Mouse (Mus musculus): Measurements from ENCODE around the gene Mnat1. TPM values are rescaled to one million over a fixed set of nuclear protein-coding genes. Genes with fewer than 3 reads are reported as not detected.
A peak's percentile ranks its signal among the peaks of the same experiment; 100 is the strongest.
"Not testable (repeated sequence)": the region's sequence is repeated elsewhere in the genome, so short reads cannot be mapped to it uniquely, and the experiment has no call there.

Mnat1 gene
- polyA plus RNA-seq (2015; fragmentation: Nextera tagmentation; extraction: Ambion mirVana) = 24.2 and 26.7 TPM in 2 replicates

DNA sequence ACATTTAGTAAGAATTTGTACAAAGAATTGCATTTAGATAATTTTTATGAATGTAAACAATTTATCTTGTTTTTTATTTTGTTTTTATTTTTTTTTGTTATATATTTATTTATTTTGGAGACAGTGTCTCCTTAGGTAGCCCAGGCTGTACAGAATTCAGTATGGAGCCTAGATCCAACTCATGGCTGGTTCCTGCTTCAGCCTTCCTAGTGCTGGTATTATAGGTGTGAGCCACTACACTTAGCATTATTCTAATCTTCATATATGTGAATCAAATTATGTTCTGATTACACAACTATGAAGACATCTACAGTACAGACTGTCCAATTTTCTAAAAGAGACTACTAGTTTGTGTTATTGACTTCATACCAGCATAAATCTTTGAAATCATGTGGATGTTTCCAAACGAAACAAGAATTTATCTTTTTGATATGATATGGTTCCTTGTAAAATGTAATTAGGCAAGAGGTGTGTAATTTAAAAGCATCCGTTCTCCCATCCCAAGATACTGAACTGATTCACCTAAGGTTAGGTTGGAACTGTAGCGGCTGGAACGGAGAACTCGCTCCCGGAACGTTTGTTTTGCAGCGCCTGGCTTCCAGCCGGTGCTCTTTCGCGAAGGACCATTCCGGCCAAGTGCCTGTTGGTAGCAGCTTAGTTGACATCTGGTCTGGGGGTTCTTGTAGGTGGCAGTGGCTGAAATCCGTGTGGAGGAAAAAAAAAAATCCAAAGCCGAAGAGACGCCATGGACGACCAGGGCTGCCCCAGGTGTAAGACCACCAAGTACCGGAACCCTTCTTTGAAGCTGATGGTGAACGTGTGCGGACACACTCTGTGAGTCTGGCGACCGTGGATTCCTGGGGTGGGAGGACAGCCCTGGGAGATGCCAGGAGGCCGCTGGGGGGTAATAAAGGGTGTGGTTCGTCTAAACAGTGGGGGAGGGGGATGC is at the start of gene Mnat1:
Gene Mnat1 (plus strand): TSS at position 625 of the 949 bp plus-strand sequence.
- H3K27ac ChIP-seq = peak within 1 kb of the TSS; percentile 65; the same call in 1 of the 2 replicates
- H3K27me3 ChIP-seq (replicated peaks) = no peaks in the 10 kb centered on the region
- H3K4me1 ChIP-seq = 0 out of 2 replicates have a peak, but pooled peaks cover 3% of the 10 kb centered on the region
- H3K4me2 ChIP-seq = peak within 1 kb of the TSS; percentile 53
- H3K36me3 ChIP-seq = no peaks in the 10 kb centered on the region
- WGBS = under 1% methylated on average over 23 of the region's 23 CpGs
- peak within 1 kb of the TSS; percentile 80 for H3K4me3 ChIP-seq (replicated peaks)
- ATAC-seq (ENCODE audit: insufficient read depth, low FRiP score, low read depth) = peak; percentile 47; the same call in 1 of the 2 replicates
- H3K9me3 ChIP-seq = no peaks in the 10 kb centered on the region
- peak within 1 kb of the TSS; percentile 68; the same call in 1 of the 2 replicates for H3K9ac ChIP-seq

DNA sequence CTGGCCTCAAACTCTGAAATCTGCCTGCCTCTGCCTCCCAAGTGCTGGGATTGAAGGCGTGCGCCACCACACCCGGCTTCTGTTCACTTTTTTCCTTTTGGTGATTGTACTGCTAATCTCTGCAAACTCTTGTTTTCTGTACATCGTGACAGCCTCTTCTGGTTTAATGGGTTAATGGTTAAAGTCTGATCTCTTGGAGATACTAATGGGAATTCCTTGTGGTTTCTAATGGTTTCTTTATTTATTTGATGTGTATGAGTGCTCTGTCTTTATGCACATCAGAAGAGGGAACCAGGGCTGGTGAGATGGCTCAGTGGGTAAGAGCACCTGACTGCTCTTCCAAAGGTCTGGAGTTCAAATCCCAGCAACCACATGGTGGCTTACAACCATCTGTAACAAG is 41.7 kb upstream of the Mnat1 start:
- H3K9ac ChIP-seq = not testable (repeated sequence)

DNA sequence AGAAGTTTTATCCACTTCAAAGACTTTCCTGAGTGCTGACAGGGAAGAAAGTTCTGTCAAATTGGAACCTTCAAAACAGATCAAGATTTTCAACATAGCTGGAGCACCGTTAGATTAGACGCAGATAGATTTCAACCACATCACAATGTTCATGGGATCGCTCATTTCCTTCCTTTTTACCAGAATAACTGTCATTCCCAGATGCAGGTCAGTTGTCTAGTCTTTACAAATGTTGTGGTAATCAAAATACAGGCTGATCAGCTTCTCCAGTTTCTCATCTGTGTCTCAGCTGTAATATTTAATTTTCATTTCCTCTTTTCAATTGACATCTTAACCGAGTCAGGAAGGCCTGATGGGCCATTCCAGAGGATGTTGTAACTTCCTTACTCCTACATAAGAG is 39.7 kb upstream of the Mnat1 start:
- no peak for ATAC-seq (ENCODE audit: insufficient read depth, low FRiP score, low read depth)
- 75% methylated on average over 4 of the region's 4 CpGs for WGBS
- no peaks in the 10 kb centered on the region for H3K9me3 ChIP-seq
- no peak overlapping the region for H3K4me2 ChIP-seq
- H3K4me1 ChIP-seq = no peaks in the 10 kb centered on the region
- H3K27ac ChIP-seq = no peak overlapping the region
- no peaks in the 10 kb centered on the region for H3K36me3 ChIP-seq
- no peak overlapping the region for H3K4me3 ChIP-seq (replicated peaks)
- H3K27me3 ChIP-seq (replicated peaks) = peaks cover 3% of the 10 kb centered on the region; the same call in 1 of the 2 replicates
- H3K9ac ChIP-seq = no peak overlapping the region

More for the DNA sequence above, 41.7 kb upstream of the Mnat1 start:
- not testable (repeated sequence) for H3K4me2 ChIP-seq; H3K27me3 ChIP-seq (replicated peaks); H3K36me3 ChIP-seq; H3K9me3 ChIP-seq; ATAC-seq (ENCODE audit: insufficient read depth, low FRiP score, low read depth); H3K27ac ChIP-seq; H3K4me1 ChIP-seq; H3K4me3 ChIP-seq (replicated peaks)
- WGBS = 86% methylated on average over 4 of the region's 4 CpGs

DNA sequence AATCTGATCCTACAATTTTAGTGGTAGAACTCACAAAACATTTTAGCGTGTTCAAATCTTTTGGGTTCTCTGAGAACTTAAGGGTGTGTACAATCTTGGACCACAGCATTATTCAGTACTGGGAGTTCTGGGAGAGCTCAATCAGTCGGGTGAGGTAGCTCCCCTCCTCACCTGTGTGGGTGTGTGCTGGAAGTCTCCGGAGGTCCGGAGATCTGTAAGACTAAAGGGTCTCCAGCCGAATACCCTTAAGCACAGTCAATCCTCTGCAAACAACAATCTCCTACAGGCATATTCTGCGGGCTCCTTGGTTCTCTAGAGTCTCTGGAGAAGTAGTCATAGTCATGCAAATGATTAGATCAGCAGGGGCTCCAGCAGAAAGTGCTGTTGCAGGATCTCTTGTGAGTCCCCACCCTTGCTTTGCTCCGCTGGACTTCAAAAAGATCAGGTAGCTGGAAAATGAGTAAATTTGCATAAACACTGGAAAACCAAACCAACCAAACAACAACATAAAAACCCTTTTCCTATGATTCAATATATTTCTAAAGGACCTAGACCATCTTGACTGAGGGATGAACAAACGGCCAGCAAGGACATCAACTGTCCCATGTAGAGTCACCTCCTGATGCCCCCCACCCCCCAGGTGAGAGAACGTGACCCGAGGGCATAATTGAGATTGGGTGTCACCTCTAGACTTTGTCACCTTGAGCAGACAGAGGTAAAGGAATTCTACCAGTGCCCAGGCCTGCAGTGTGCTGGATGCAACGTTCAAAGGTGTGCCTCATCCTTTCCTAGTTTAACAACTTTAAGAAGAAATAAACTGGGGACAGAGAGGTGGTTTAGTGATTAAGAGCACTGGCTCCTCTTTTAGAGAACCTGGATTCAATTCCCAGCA is 37.5 kb upstream of the Mnat1 start:
- Histone ChIP-seq H3K27ac (no peak overlapping the region), H3K36me3 (no peaks in the 10 kb centered on the region), H3K4me3 (replicated peaks) (no peak overlapping the region), H3K9me3 (no peaks in the 10 kb centered on the region), H3K4me2 (no peak overlapping the region), H3K4me1 (no peaks in the 10 kb centered on the region), H3K9ac (no peak overlapping the region), H3K27me3 (replicated peaks) (peaks cover 3% of the 10 kb centered on the region; the same call in 1 of the 2 replicates)
- WGBS = 33% methylated on average over 11 of the region's 11 CpGs
- ATAC-seq (ENCODE audit: insufficient read depth, low FRiP score, low read depth) = no peak

- 84% methylated on average over 7 of the region's 7 CpGs for WGBS
- H3K4me3 ChIP-seq (replicated peaks) = no peak overlapping the region
- H3K36me3 ChIP-seq = no peaks in the 10 kb centered on the region
- H3K27me3 ChIP-seq (replicated peaks) = peaks cover 3% of the 10 kb centered on the region; the same call in 1 of the 2 replicates
- H3K27ac ChIP-seq = no peak overlapping the region
- H3K9me3 ChIP-seq = no peaks in the 10 kb centered on the region
- no peak for ATAC-seq (ENCODE audit: insufficient read depth, low FRiP score, low read depth)
- H3K4me2 ChIP-seq = no peak overlapping the region
- H3K9ac ChIP-seq = no peak overlapping the region
- no peaks in the 10 kb centered on the region for H3K4me1 ChIP-seq
Observed at GRCm38 (mm10) chr12:73087086-73087485, 36.4 kb upstream of the Mnat1 start.

GRCm38 (mm10) chr12:73088500-73088899 is 35.0 kb upstream of the Mnat1 start:
- ATAC-seq (ENCODE audit: insufficient read depth, low FRiP score, low read depth) = no peak
- no peaks in the 10 kb centered on the region for H3K4me1 ChIP-seq
- no peaks in the 10 kb centered on the region for H3K9me3 ChIP-seq
- peaks cover 3% of the 10 kb centered on the region; the same call in 1 of the 2 replicates for H3K27me3 ChIP-seq (replicated peaks)
- no peak overlapping the region for H3K4me3 ChIP-seq (replicated peaks)
- H3K4me2 ChIP-seq = no peak overlapping the region
- 57% methylated on average over 5 of the region's 5 CpGs for WGBS
- no peak overlapping the region for H3K9ac ChIP-seq
- no peak overlapping the region for H3K27ac ChIP-seq
- no peaks in the 10 kb centered on the region for H3K36me3 ChIP-seq

DNA sequence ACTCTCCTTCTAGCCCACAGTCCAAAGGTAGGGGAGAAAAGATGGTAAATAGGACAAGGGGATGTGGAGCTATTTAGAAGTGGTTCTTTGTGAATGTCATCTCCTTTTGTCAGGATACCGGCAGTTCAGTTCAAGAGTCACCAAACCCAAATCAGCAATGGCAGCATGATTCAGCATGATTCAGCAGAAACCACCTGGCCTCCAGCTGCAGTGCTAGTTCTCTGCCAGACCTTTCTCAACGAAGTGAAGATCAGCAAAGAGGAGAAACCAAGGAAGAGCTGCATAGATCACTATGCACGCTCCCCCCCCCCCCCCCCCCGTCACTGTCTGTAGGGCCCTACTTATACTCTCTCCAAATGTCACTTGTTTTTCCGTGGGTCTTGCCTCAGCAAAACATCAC is 34.6 kb upstream of the Mnat1 start:
- Histone ChIP-seq H3K9me3 (no peaks in the 10 kb centered on the region), H3K9ac (no peak overlapping the region), H3K4me2 (no peak overlapping the region), H3K36me3 (no peaks in the 10 kb centered on the region), H3K4me1 (no peaks in the 10 kb centered on the region), H3K27ac (no peak overlapping the region), H3K27me3 (replicated peaks) (peaks cover 3% of the 10 kb centered on the region; the same call in 1 of the 2 replicates), H3K4me3 (replicated peaks) (no peak overlapping the region)
- 59% methylated on average over 5 of the region's 5 CpGs for WGBS
- no peak for ATAC-seq (ENCODE audit: insufficient read depth, low FRiP score, low read depth)

- Histone ChIP-seq H3K9me3 (no peaks in the 10 kb centered on the region), H3K36me3 (no peaks in the 10 kb centered on the region), H3K4me1 (no peaks in the 10 kb centered on the region), H3K9ac (no peak overlapping the region), H3K4me3 (replicated peaks) (no peak overlapping the region), H3K4me2 (no peak overlapping the region), H3K27me3 (replicated peaks) (peaks cover 3% of the 10 kb centered on the region; the same call in 1 of the 2 replicates), H3K27ac (no peak overlapping the region)
- 44% methylated on average over 7 of the region's 7 CpGs for WGBS
- peak; percentile 75 for ATAC-seq (ENCODE audit: insufficient read depth, low FRiP score, low read depth)
Observed at GRCm38 (mm10) chr12:73090672-73091335, 32.7 kb upstream of the Mnat1 start.

DNA sequence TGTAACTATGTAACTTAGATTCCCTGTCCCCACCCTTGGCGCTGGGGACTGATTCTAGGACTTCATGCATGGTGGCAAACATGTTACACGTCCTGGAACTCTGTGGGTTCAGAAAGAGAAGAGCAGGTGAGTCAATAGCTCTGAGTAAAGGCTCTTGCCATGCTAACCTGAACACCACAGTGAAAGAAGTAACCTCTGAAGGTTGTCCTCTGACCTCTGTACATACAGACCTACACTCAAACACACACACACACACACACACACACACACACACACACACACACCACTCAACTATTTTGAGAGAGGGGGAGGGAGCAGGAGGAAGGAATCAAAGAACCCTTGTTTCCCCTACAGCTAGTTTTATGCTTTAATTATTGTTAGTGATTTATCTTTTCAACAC is 29.3 kb upstream of the Mnat1 start:
- Histone ChIP-seq H3K27ac (no peak overlapping the region), H3K9me3 (no peaks in the 10 kb centered on the region), H3K4me1 (no peaks in the 10 kb centered on the region), H3K9ac (no peak overlapping the region), H3K4me2 (no peak overlapping the region), H3K4me3 (replicated peaks) (no peak overlapping the region), H3K27me3 (replicated peaks) (no peaks in the 10 kb centered on the region), H3K36me3 (no peaks in the 10 kb centered on the region)
- WGBS = 72% methylated on average over 2 of the region's 2 CpGs
- no peak for ATAC-seq (ENCODE audit: insufficient read depth, low FRiP score, low read depth)

- no peak overlapping the region for H3K4me3 ChIP-seq (replicated peaks)
- H3K36me3 ChIP-seq = no peaks in the 10 kb centered on the region
- ATAC-seq (ENCODE audit: insufficient read depth, low FRiP score, low read depth) = no peak
- H3K27ac ChIP-seq = no peak overlapping the region
- H3K9me3 ChIP-seq = no peaks in the 10 kb centered on the region
- no peaks in the 10 kb centered on the region for H3K27me3 ChIP-seq (replicated peaks)
- no peak overlapping the region for H3K9ac ChIP-seq
- 28% methylated on average over 2 of the region's 2 CpGs for WGBS
- H3K4me2 ChIP-seq = no peak overlapping the region
- H3K4me1 ChIP-seq = no peaks in the 10 kb centered on the region
Observed at GRCm38 (mm10) chr12:73094605-73095004, 28.9 kb upstream of the Mnat1 start.

- not testable (repeated sequence) for H3K4me1 ChIP-seq; H3K9me3 ChIP-seq; ATAC-seq (ENCODE audit: insufficient read depth, low FRiP score, low read depth); H3K9ac ChIP-seq; H3K4me2 ChIP-seq; H3K27ac ChIP-seq; H3K36me3 ChIP-seq; H3K27me3 ChIP-seq (replicated peaks); H3K4me3 ChIP-seq (replicated peaks)
- WGBS = 89% methylated on average over 5 of the region's 5 CpGs
Observed at GRCm38 (mm10) chr12:73096177-73096576, 27.3 kb upstream of the Mnat1 start.

Data from stomach, embryonic 15.5 days (tissue).